Mouse (Mus musculus): ENCODE measurements at regions not wholly inside any gene's neighbourhood (a gene's known extent, or its start where the extent isn't known, plus 50 kb on each side); places are given as distances from the start of the nearest gene placed in this dataset.

DNA sequence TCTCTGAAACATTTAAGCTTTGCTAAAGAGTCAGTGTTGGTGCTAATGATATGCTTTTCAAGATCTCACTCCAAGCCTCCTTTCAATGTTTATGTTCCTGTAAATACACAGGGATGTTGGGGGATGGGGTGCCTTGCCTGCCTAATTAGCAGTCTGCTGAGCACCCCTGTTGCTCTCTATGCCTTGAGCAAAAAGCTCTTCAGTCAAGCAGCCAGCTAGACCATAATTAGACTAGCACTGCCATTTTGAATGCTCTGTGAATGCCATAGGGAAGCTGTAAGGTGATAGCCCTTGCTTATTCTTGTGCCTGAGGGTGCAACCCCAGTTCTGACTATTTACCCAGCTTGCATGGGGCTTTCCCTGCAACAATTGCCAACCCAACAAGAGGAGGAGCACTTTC lies 338.6 kb upstream of the Cwc22 start:
- no peak for TF ChIP-seq POLR2A (IDR thresholded peaks at IDR 0.05; ENCODE audit: borderline replicate concordance, low read depth, low read length)
- no peak for TF ChIP-seq CTCF (IDR thresholded peaks at IDR 0.05; ENCODE audit: low read depth, low read length)

Data from bone marrow macrophage, adult 2 months (primary cell).